Mouse (Mus musculus) bone marrow macrophage, adult 2 months (primary cell): ENCODE data around the gene Msi2. TPM values are rescaled to one million over a fixed set of nuclear protein-coding genes. Genes with fewer than 3 reads are reported as not detected.

ENCODE experiments used
- H3K27ac ChIP-seq: 2 replicates; pipeline ENCODE4 v1.5.1; 2012; ENCODE audit warnings: low read depth, low read length; ENCODE audit not compliant: insufficient read depth
- H3K4me1 ChIP-seq: 2 replicates; pipeline ENCODE4 v1.6.1; 2012; ENCODE audit warnings: low read length; ENCODE audit not compliant: control insufficient read depth, insufficient read depth
- H3K4me3 ChIP-seq: 2 replicates; pipeline ENCODE4 v1.5.1; 2012; ENCODE audit warnings: mild to moderate bottlenecking, low read length, moderate library complexity; ENCODE audit not compliant: insufficient read depth
- CTCF ChIP-seq: IDR thresholded peaks from 2 replicates; pipeline ENCODE4 v1.5.1; 2012; ENCODE audit warnings: low read depth, mild to moderate bottlenecking, low read length, moderate library complexity
- POLR2A ChIP-seq: IDR thresholded peaks from 2 replicates; pipeline ENCODE4 v1.6.1; 2012; ENCODE audit warnings: mild to moderate bottlenecking, low read depth, low read length, borderline replicate concordance
- polyA plus RNA-seq: library from polyadenylated mRNA; stranded (reverse); fragments of >200 nt; gene quantifications from 2 replicates; pipeline ENCODE4 v1.2.4, GENCODE M21; 2012; ENCODE audit not compliant: missing spikeins, insufficient read depth, insufficient read length

The Msi2 gene
- polyA plus RNA-seq, 1 experiment: 9.8 TPM

DNA sequence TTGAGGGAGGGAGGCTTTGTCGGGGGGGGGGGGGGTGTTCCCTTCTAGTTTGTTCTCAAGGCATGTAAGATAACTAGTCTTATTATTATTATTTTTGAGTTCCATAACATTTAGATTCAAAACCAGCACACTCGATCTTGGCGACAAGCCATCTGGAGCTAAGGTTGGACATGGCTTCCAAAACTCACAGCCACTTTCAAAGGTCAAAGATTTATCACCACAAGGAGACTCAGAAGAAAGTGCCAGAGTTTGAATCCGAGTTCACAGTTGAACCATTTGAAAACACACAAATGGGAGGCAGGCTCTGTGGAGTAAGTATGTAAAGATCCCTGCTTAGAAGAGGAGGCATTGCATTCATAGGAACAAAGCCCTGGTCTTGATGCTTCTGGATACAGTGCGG is 221.9 kb downstream of the Msi2 start:
- no peak for TF ChIP-seq POLR2A
- TF ChIP-seq CTCF: no peak
- Histone ChIP-seq H3K27ac (no peak overlapping the region), H3K4me3 (no peak overlapping the region), H3K4me1 (no peaks in the 10 kb centered on the region)

- Histone ChIP-seq H3K4me1 (no peaks in the 10 kb centered on the region), H3K27ac (no peak overlapping the region), H3K4me3 (no peak overlapping the region)
- no peak for TF ChIP-seq CTCF
- no peak for TF ChIP-seq POLR2A
Observed at GRCm38 (mm10) chr11:88495759-88496158, 222.6 kb downstream of the Msi2 start.

- H3K4me3 ChIP-seq: no peak overlapping the region
- H3K4me1 ChIP-seq: peaks cover 6% of the 10 kb centered on the region
- H3K27ac ChIP-seq: no peak overlapping the region
- TF ChIP-seq CTCF (no peak), POLR2A (no peak)
Observed at GRCm38 (mm10) chr11:88495018-88495417, 223.3 kb downstream of the Msi2 start.

DNA sequence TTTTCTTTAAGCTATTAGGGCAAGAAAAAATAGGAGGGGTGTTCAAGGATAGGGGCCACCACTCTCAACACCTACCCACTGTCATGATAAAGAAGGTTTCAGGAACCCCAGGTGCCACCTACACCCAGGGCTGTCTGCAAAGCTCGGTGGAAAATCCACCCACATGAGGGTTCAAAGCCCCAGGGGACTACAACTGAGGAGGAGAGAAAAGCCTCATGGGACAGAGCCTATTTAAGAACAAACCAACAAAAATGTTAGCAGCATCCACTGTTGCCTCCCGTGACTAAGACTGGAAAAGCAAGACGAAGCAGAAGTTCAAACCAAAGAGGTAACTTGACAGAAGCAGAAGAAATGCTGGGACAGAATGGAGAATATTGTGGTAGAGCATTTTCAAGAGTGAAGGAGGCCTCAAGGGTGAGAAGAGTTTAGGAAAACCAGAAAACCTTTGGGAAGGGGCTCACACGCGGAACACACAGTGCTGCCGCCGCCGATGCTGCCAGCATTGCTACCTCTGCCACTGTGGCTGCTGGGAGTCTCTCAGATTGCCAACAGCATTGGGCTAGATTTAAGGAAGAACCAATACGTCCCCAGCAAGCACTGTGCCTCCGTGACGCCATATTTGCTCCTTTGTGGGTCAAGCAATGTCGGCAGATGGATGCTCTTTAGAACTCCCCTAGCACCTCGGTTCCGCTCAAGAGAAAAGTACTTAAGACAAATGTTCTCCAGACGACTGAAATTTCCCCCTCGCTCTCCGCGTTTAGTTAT is 224.3 kb downstream of the Msi2 start:
- TF ChIP-seq CTCF: no peak
- no peak for TF ChIP-seq POLR2A
- Histone ChIP-seq H3K27ac (no peak overlapping the region), H3K4me1 (peaks cover 7% of the 10 kb centered on the region), H3K4me3 (no peak overlapping the region)

DNA sequence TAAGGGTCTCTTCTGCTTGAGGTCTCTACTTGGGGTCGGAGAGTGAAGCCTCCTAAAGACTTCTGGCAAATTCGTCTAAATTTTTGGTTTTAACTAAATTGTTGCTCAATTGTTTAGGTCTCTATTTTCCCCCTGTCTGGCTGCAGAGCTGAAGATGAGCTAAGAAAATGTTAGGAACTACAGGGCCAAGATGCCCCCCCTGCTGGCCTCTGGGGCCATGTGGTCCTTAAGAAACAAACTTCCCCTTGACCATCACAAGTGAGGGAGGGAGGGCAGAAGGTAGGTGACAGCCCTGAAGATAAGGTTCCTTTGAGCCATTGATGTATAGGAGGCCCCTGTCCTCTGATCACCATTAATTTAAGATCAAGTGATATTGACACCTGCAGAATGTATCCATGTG is 225.7 kb downstream of the Msi2 start:
- TF ChIP-seq CTCF (no peak), POLR2A (no peak)
- peaks cover 7% of the 10 kb centered on the region for H3K4me1 ChIP-seq
- H3K27ac ChIP-seq: no peak overlapping the region
- no peak overlapping the region for H3K4me3 ChIP-seq

DNA sequence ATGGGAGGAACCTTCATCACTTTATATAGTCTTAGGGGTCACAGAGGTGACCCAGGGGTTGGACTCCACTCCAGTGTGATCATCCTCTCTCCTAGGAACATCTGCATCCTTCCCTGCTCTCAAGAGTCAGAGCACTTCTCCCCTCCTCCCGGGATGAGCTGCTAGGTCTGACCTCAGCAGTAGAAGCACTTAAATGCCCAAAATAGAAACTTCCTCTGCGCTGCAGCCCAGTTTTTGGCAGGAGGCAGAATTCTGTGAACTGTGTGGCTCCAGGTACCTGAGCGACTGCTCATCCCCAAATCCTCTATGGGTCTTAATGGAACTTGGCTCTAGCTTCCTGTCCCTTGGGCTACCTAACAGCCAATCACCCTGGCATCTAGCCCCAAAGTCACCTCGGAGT is 228.3 kb downstream of the Msi2 start:
- H3K27ac ChIP-seq: no peak overlapping the region
- peaks cover 7% of the 10 kb centered on the region for H3K4me1 ChIP-seq
- TF ChIP-seq CTCF: no peak
- TF ChIP-seq POLR2A: no peak

DNA sequence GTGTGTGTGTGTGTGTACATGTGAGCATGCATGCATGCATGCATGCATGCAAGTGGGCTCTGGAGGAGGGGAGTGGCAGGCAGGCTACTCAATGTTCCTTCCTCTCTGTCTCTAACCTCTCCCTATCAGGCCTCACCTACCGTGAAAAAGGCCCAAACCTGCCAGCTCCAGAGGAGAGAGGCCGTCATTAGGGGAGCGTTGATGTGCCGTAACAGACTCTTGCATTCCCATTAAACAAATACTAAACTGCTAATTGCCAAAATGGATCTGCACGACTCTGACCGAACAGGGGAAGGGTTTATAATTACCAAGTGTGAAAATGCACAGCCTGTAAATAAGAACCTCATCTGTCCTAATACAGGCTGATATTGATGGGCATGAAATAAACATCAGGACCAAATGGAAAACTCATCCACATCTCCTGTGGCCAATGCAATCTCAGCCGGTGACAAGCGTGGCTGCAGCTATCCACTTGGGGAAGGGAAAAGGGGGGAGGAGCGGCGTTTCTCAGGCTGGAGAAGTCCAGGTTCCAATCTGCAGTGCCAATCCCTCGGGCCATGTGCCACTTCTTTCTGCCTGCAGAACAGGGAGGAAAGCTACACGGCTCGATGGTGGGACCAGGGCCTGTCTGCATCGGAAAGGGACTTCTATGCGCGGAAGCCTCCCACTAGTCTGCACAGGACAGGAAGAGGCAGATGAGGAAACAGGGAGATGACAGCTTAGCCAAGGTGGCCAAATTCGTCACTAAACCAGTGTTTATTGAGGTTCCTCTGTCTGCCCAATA is 229.2 kb downstream of the Msi2 start:
- no peak overlapping the region for H3K27ac ChIP-seq
- no peak overlapping the region for H3K4me3 ChIP-seq
- H3K4me1 ChIP-seq: peaks cover 7% of the 10 kb centered on the region
- TF ChIP-seq CTCF (no peak), POLR2A (no peak)

More for the DNA sequence above, 228.3 kb downstream of the Msi2 start:
- no peak overlapping the region for H3K4me3 ChIP-seq

DNA sequence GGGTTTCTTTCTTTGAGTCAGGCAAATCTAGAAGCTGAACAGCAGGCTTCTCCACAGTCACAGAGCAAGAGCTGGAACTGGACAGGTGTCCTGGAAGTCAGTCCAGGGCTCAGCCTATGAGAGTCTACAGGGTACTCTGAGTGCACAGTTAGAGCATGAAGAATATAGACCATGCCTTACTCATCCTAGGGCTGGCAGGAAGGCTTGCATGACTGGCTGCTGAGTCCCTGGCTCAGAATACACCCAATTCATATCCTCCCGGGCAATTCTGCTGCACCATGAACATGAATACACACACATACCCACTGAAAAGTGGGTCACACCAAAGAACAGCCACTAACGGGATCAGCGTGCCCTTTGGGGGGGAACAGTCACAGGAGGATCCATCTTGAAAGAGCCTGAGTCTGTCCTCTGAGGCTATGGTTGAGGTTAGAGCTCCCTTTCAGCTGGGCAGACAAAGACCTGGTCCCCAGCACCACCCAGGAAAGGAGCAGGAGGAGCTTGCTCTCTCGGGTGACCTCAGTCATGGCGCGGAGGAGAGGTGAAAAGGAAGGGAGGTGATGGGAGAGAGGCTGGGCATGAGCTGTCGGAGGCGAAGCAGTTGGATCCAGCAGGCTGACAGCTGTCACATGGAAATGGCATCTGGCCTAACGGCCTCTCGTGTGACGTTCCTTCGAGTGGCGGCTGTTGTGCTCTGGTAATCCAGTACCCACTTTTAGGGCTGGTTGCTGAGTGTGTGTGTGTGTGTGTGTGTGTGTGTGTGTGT is 230.0 kb downstream of the Msi2 start:
- H3K4me3 ChIP-seq: no peak overlapping the region
- no peak overlapping the region for H3K27ac ChIP-seq
- peaks cover 7% of the 10 kb centered on the region for H3K4me1 ChIP-seq
- no peak for TF ChIP-seq POLR2A
- TF ChIP-seq CTCF: no peak

GRCm38 (mm10) chr11:88485987-88486386 is 232.3 kb downstream of the Msi2 start:
- Histone ChIP-seq H3K4me1 (peaks cover 7% of the 10 kb centered on the region), H3K4me3 (no peak overlapping the region), H3K27ac (no peak overlapping the region)
- TF ChIP-seq CTCF: no peak
- no peak for TF ChIP-seq POLR2A
